30 mouse cellular contexts compared by ENCODE assay signal in genomic region chr13:41620132-41620531, GRCm38 (mm10). TPM values are rescaled to one million over a fixed set of nuclear protein-coding genes. Genes with fewer than 3 reads are reported as not detected.
DNase-seq lines count a peak whose midpoint lies in the region; ATAC-seq and TF ChIP-seq lines count a peak whose summit lies in the region.
"Had no signal": no experiment of that assay in that cellular context is flagged by ENCODE, and none has a peak within 500 bp of the region (broad histone marks: within the 10 kb centered on the region; RNA-seq: fewer than 3 reads in every experiment).

No protein-coding gene starts in this region.

- 33% methylated on average over 4 of the region's 4 CpGs for WGBS in liver, embryonic 14.5 days (ENCODE audit: insufficient replicate concordance)

- peak; percentile 51; the same call in 1 of the 2 replicates for ATAC-seq in liver, embryonic 14.5 days (ENCODE audit: insufficient read depth)
- peak; percentile 66; the same call in 1 of the 2 replicates for ATAC-seq in megakaryocyte-erythroid progenitor cell, adult 5-6 weeks (replicated peaks; ENCODE audit: low FRiP score, low TSS enrichment, poor library complexity, severe bottlenecking)
- ATAC-seq in erythroid progenitor cell, adult 5-6 weeks (replicated peaks; ENCODE audit: low FRiP score, poor library complexity, severe bottlenecking): no peak
- ATAC-seq: forebrain, embryonic 13.5 days; forebrain, embryonic 16.5 days had no signal

- no peak for TF ChIP-seq EP300 in liver, embryonic 14.5 days (IDR thresholded peaks at IDR 0.05; ENCODE audit: low read depth)

- H3K4me3 ChIP-seq in layer of hippocampus, adult 2 months: no peak overlapping the region
- no peak overlapping the region for H3K4me3 ChIP-seq in liver, embryonic 14.5 days (ENCODE audit: insufficient read depth in 1 of 2, low read depth in 2 of 2, low read length in 2 of 2)
- H3K4me3 ChIP-seq: embryonic facial prominence, embryonic 10.5 days; embryonic facial prominence, embryonic 13.5 days; erythroblast, embryonic 14.5 days; forebrain, embryonic 10.5 days; forebrain, embryonic 13.5 days; heart, adult 2 months; heart, embryonic 10.5 days; heart, embryonic 13.5 days had no signal

- H3K9ac ChIP-seq in liver, embryonic 14.5 days (replicated peaks): no peak overlapping the region
- H3K9ac ChIP-seq: embryonic facial prominence, embryonic 13.5 days; forebrain, embryonic 13.5 days; heart, embryonic 13.5 days; hindbrain, embryonic 14.5 days had no signal

- H3K27me3 ChIP-seq in liver, embryonic 14.5 days (ENCODE audit: control insufficient read depth, insufficient read depth, low read length): no peaks in the 10 kb centered on the region
- H3K27me3 ChIP-seq: CH12.LX; embryonic facial prominence, embryonic 13.5 days; forebrain, embryonic 13.5 days; heart, embryonic 13.5 days had no signal

- no peaks in the 10 kb centered on the region for H3K36me3 ChIP-seq in liver, embryonic 14.5 days (replicated peaks; ENCODE audit: control insufficient read depth, insufficient read depth, low read depth)
- H3K36me3 ChIP-seq: embryonic facial prominence, embryonic 10.5 days; embryonic facial prominence, embryonic 13.5 days; forebrain, embryonic 10.5 days; heart, embryonic 10.5 days; heart, embryonic 13.5 days had no signal

- H3K27ac ChIP-seq in layer of hippocampus, adult 2 months: peak overlapping the region; percentile 78
- H3K27ac ChIP-seq in liver, embryonic 14.5 days: no peak overlapping the region
- H3K27ac ChIP-seq: embryonic facial prominence, embryonic 10.5 days; embryonic facial prominence, embryonic 13.5 days; forebrain, embryonic 10.5 days; forebrain, embryonic 13.5 days; heart, adult 2 months; heart, embryonic 10.5 days; heart, embryonic 13.5 days; hindbrain, embryonic 14.5 days had no signal

- no peaks in the 10 kb centered on the region for H3K9me3 ChIP-seq in liver, embryonic 14.5 days (ENCODE audit: control insufficient read depth, low read length)
- H3K9me3 ChIP-seq: embryonic facial prominence, embryonic 10.5 days; embryonic facial prominence, embryonic 13.5 days; forebrain, embryonic 10.5 days; forebrain, embryonic 13.5 days; G1E; heart, embryonic 10.5 days; heart, embryonic 13.5 days had no signal

- H3K4me2 ChIP-seq in liver, embryonic 14.5 days (ENCODE audit: low read depth): no peak overlapping the region
- H3K4me2 ChIP-seq: embryonic facial prominence, embryonic 13.5 days; forebrain, embryonic 13.5 days; heart, embryonic 13.5 days; hindbrain, embryonic 14.5 days had no signal

- H3K4me1 ChIP-seq in liver, embryonic 14.5 days (replicated peaks; ENCODE audit: control insufficient read depth in 2 of 2, insufficient read depth in 2 of 2, low read length in 1 of 2): peaks cover 0 to 14% of the 10 kb centered on the region in 2 experiments
- H3K4me1 ChIP-seq: embryonic facial prominence, embryonic 13.5 days had no signal

- DNase-seq in layer of hippocampus, adult 2 months (ENCODE audit: low spot score in 2 of 2): no peak
- no peak for DNase-seq in layer of hippocampus, adult 9-10 months (ENCODE audit: low spot score)
- DNase-seq in liver, embryonic 14.5 days (ENCODE audit: low read depth in 3 of 3, low spot score in 3 of 3): no peak
- no peak for DNase-seq in liver
- DNase-seq: adrenal gland, adult 2 months; adrenal gland, postnatal 14 days; B cell, adult 2 months; cerebellum, adult 11-12 months; cerebellum, adult 8-10 months; cerebellum, postnatal 10 days; cerebellum, postnatal 36 days; embryo, embryonic 11 days; gastrocnemius, postnatal 10 days; gastrocnemius, postnatal 36 days; heart, adult 2 months; heart, postnatal 14 days; heart, postnatal 4 days had no signal

- TF ChIP-seq CTCF in layer of hippocampus, adult 2 months (conservative IDR thresholded peaks at IDR 0.05): no peak
- TF ChIP-seq CTCF in liver, embryonic 14.5 days (IDR thresholded peaks at IDR 0.05; ENCODE audit: low read depth): no peak

RNA-seq across cellular contexts. Expression of gene Tmem170b, which starts 14.4 kb away (rescaled TPM):
- 10 to 100 TPM; 88.6 to 91.0 TPM for total RNA-seq in layer of hippocampus, adult 2 months (2021)
- 1.2 and 1.5 TPM in 2 replicates for polyA plus RNA-seq in liver, embryonic 14.5 days (2012; rRNA removed)
- 5.6 and 6.0 TPM in 2 replicates for polyA plus RNA-seq in liver, embryonic 14.5 days (2014; fragmentation: Nextera tagmentation; extraction: Ambion mirVana)
- 10.9 and 16.2 TPM in 2 replicates for total RNA-seq in megakaryocyte-erythroid progenitor cell, adult 5-6 weeks (2014; fragmentation: Nextera tagmentation)
- total RNA-seq in megakaryocyte-erythroid progenitor cell, adult 5-6 weeks (2017): 10.0 and 10.3 TPM in 2 replicates
- total RNA-seq in erythroid progenitor cell, adult 5-6 weeks (2015; ENCODE audit: low replicate concordance): 9.4 and 10.5 TPM in 2 replicates
- total RNA-seq in erythroid progenitor cell, adult 5-6 weeks (2017; ENCODE audit: low replicate concordance): 7.4 and 7.6 TPM in 2 replicates

Comparison
In these comparisons a context has a peak if more than half of its experiments do, and no peak if none do; other contexts are left out.
1. RNA of gene Tmem170b, which starts 14.4 kb away (total RNA-seq): 88.6 to 91.0 TPM in layer of hippocampus, adult 2 months; 10.0 to 16.2 TPM in megakaryocyte-erythroid progenitor cell, adult 5-6 weeks and 7.4 to 10.5 TPM in erythroid progenitor cell, adult 5-6 weeks; every median in the first group is over 4 times any median in the second.